Mouse (Mus musculus) MEL (cell line): Measurements from ENCODE around the gene Ube2h.

Experiments used
- CHD2 ChIP-seq: IDR thresholded peaks from 2 replicates; pipeline ENCODE4 v1.6.1; 2011; ENCODE audit warnings: low read length, improper control_type of control experiment
- CTCF ChIP-seq, 3 experiments: IDR thresholded peaks in 2 of 3; conservative IDR thresholded peaks in 1 of 3; 2 replicates each; pipeline ENCODE4 v1.5.1; 2011 to 2012; ENCODE audit warnings: low read length in 3 of 3, low read depth in 2 of 3, mild to moderate bottlenecking in 2 of 3, improper control_type of control experiment in 1 of 3, inconsistent platforms in 1 of 3, mixed read lengths in 1 of 3, moderate library complexity in 1 of 3; ENCODE audit not compliant: control insufficient read depth in 1 of 3, insufficient read depth in 1 of 3, poor library complexity in 1 of 3, severe bottlenecking in 1 of 3
- E2F4 ChIP-seq: IDR thresholded peaks from 2 replicates; pipeline ENCODE4 v1.6.1; 2011; ENCODE audit warnings: low read depth, low read length, improper control_type of control experiment, borderline replicate concordance
- EP300 ChIP-seq, 2 experiments: IDR thresholded peaks; 2 replicates each; pipeline ENCODE4 v1.6.1; 2011; ENCODE audit warnings: improper control_type of control experiment in 2 of 2, low read length in 2 of 2, low read depth in 1 of 2, mild to moderate bottlenecking in 1 of 2
- HCFC1 ChIP-seq: IDR thresholded peaks from 2 replicates; pipeline ENCODE4 v1.6.1; 2012; ENCODE audit warnings: low read depth, mild to moderate bottlenecking, inconsistent platforms, low read length, improper control_type of control experiment, moderate library complexity
- MAX ChIP-seq: IDR thresholded peaks from 2 replicates; pipeline ENCODE4 v1.6.1; 2011; ENCODE audit warnings: low read length, improper control_type of control experiment
- MEF2A ChIP-seq: IDR thresholded peaks from 2 replicates; pipeline ENCODE4 v1.6.1; 2014; ENCODE audit warnings: low read depth, mild to moderate bottlenecking, inconsistent platforms, low read length, improper control_type of control experiment; ENCODE audit not compliant: poor library complexity, insufficient replicate concordance, severe bottlenecking; ENCODE audit errors: extremely low read depth
- NELFE ChIP-seq: IDR thresholded peaks from 2 replicates; pipeline ENCODE4 v1.6.1; 2011; ENCODE audit warnings: low read depth, low read length, improper control_type of control experiment
- POLR2A ChIP-seq, 2 experiments: IDR thresholded peaks; 2 replicates each; pipeline ENCODE4 v1.6.1; 2011 to 2012; ENCODE audit warnings: low read length in 2 of 2, mild to moderate bottlenecking in 2 of 2, control low read depth in 1 of 2, improper control_type of control experiment in 1 of 2, low read depth in 1 of 2, moderate library complexity in 1 of 2; ENCODE audit not compliant: control insufficient read depth in 1 of 2, insufficient read depth in 1 of 2, poor library complexity in 1 of 2
- POLR2AphosphoS2 ChIP-seq: IDR thresholded peaks from 2 replicates; pipeline ENCODE4 v1.6.1; 2011; ENCODE audit warnings: low read length, improper control_type of control experiment
- SMC3 ChIP-seq: IDR thresholded peaks from 2 replicates; pipeline ENCODE4 v1.6.1; 2011; ENCODE audit warnings: low read depth, low read length, improper control_type of control experiment
- TBP ChIP-seq: IDR thresholded peaks from 2 replicates; pipeline ENCODE4 v1.8.0; 2011; ENCODE audit warnings: low read depth, low read length, improper control_type of control experiment
- USF2 ChIP-seq, 2 experiments: IDR thresholded peaks; 2 replicates each; pipeline ENCODE4 v1.6.1; 2011 to 2012; ENCODE audit warnings: improper control_type of control experiment in 2 of 2, low read length in 2 of 2, borderline replicate concordance in 1 of 2, inconsistent platforms in 1 of 2, low read depth in 1 of 2, mild to moderate bottlenecking in 1 of 2; ENCODE audit not compliant: insufficient read depth in 1 of 2
- ZMIZ1 ChIP-seq: IDR thresholded peaks from 2 replicates; pipeline ENCODE4 v1.6.1; 2012; ENCODE audit warnings: low read depth, mild to moderate bottlenecking, inconsistent platforms, low read length, improper control_type of control experiment, moderate library complexity

GRCm38 (mm10) chr6:30263053-30263452 is 41.3 kb downstream of the Ube2h start:
- TF ChIP-seq MEF2A (no peak), NELFE (no peak), SMC3 (no peak), CTCF (IDR thresholded peaks at IDR 0.05 in 2 of 3, conservative IDR thresholded peaks at IDR 0.05 in 1 of 3; ENCODE audit: control insufficient read depth in 1 of 3, insufficient read depth in 1 of 3, low read depth in 2 of 3, low read length in 3 of 3, poor library complexity in 1 of 3, severe bottlenecking in 1 of 3) (no peak), CHD2 (no peak), POLR2AphosphoS2 (no peak), TBP (peak; percentile 91), POLR2A (IDR thresholded peaks at IDR 0.05; ENCODE audit: control insufficient read depth in 1 of 2, insufficient read depth in 1 of 2, low read depth in 1 of 2, low read length in 2 of 2, poor library complexity in 1 of 2) (no peak), USF2 (IDR thresholded peaks at IDR 0.05; ENCODE audit: borderline replicate concordance in 1 of 2, insufficient read depth in 1 of 2, low read depth in 1 of 2, low read length in 2 of 2) (no peak), ZMIZ1 (no peak), HCFC1 (no peak), MAX (no peak), EP300 (IDR thresholded peaks at IDR 0.05; ENCODE audit: low read depth in 1 of 2, low read length in 2 of 2) (peak; percentile 19 to 49; a peak in 1 of 4 replicates), E2F4 (no peak)
